Mouse (Mus musculus): ENCODE measurements at regions not wholly inside any gene's neighbourhood (a gene's known extent, or its start where the extent isn't known, plus 50 kb on each side); places are given as distances from the start of the nearest gene placed in this dataset.

- H3K4me3 ChIP-seq (ENCODE audit: low read depth, low read length) = no peak overlapping the region
- H3K4me1 ChIP-seq (ENCODE audit: control insufficient read depth, insufficient read depth, low read length) = no peaks in the 10 kb centered on the region
- 76% methylated on average over 5 of the region's 5 CpGs for whole genome bisulfite sequencing
- no peaks in the 10 kb centered on the region for H3K9me3 ChIP-seq (ENCODE audit: control insufficient read depth, low read length)
- no peaks in the 10 kb centered on the region for H3K36me3 ChIP-seq (ENCODE audit: control insufficient read depth, insufficient read depth, low read length)
- ATAC-seq (ENCODE audit: low read depth) = no peak; the same call in 1 of the 2 replicates
- no peaks in the 10 kb centered on the region for H3K27me3 ChIP-seq (ENCODE audit: control insufficient read depth, insufficient read depth, low read length)
- no peak overlapping the region for H3K4me2 ChIP-seq (ENCODE audit: low read depth, low read length)
- H3K27ac ChIP-seq (ENCODE audit: low read depth, low read length) = no peak overlapping the region
- H3K9ac ChIP-seq (replicated peaks; ENCODE audit: low read depth, low read length) = no peak overlapping the region
These were observed 290.8 kb upstream of the Alcam start for GRCm38 (mm10) chr16:52744720-52745119.

GRCm38 (mm10) chr16:52742166-52742565, 288.3 kb upstream of the Alcam start:
- 82% methylated on average over 3 of the region's 3 CpGs for WGBS
- H3K27me3 ChIP-seq (ENCODE audit: control insufficient read depth, insufficient read depth, low read length) = no peaks in the 10 kb centered on the region

GRCm38 (mm10) chr16:52726120-52726844, 272.4 kb upstream of the Alcam start:
- Histone ChIP-seq H3K27ac (ENCODE audit: low read depth, low read length) (no peak overlapping the region), H3K27me3 (ENCODE audit: control insufficient read depth, insufficient read depth, low read length) (no peaks in the 10 kb centered on the region), H3K4me2 (ENCODE audit: low read depth, low read length) (no peak overlapping the region), H3K4me3 (ENCODE audit: low read depth, low read length) (no peak overlapping the region), H3K4me1 (ENCODE audit: control insufficient read depth, insufficient read depth, low read length) (no peaks in the 10 kb centered on the region), H3K36me3 (ENCODE audit: control insufficient read depth, insufficient read depth, low read length) (no peaks in the 10 kb centered on the region), H3K9ac (replicated peaks; ENCODE audit: low read depth, low read length) (no peak overlapping the region), H3K9me3 (ENCODE audit: control insufficient read depth, low read length) (no peaks in the 10 kb centered on the region)
- 87% methylated on average over 3 of the region's 3 CpGs for WGBS
- no peak for ATAC-seq (ENCODE audit: low read depth)

More at GRCm38 (mm10) chr16:52742166-52742565, 288.3 kb upstream of the Alcam start:
- H3K4me2 ChIP-seq (ENCODE audit: low read depth, low read length) = no peak overlapping the region
- no peaks in the 10 kb centered on the region for H3K4me1 ChIP-seq (ENCODE audit: control insufficient read depth, insufficient read depth, low read length)
- no peaks in the 10 kb centered on the region for H3K36me3 ChIP-seq (ENCODE audit: control insufficient read depth, insufficient read depth, low read length)
- H3K27ac ChIP-seq (ENCODE audit: low read depth, low read length) = no peak overlapping the region
- H3K9me3 ChIP-seq (ENCODE audit: control insufficient read depth, low read length) = no peaks in the 10 kb centered on the region
- no peak overlapping the region for H3K4me3 ChIP-seq (ENCODE audit: low read depth, low read length)
- no peak overlapping the region for H3K9ac ChIP-seq (replicated peaks; ENCODE audit: low read depth, low read length)
- ATAC-seq (ENCODE audit: low read depth) = no peak

- 88% methylated on average over 1 of the region's 1 CpGs for WGBS
- no peak overlapping the region for H3K9ac ChIP-seq (replicated peaks; ENCODE audit: low read depth, low read length)
- no peaks in the 10 kb centered on the region for H3K4me1 ChIP-seq (ENCODE audit: control insufficient read depth, insufficient read depth, low read length)
- H3K27ac ChIP-seq (ENCODE audit: low read depth, low read length) = no peak overlapping the region
- H3K9me3 ChIP-seq (ENCODE audit: control insufficient read depth, low read length) = no peaks in the 10 kb centered on the region
- no peaks in the 10 kb centered on the region for H3K36me3 ChIP-seq (ENCODE audit: control insufficient read depth, insufficient read depth, low read length)
- no peak for ATAC-seq (ENCODE audit: low read depth)
- no peak overlapping the region for H3K4me2 ChIP-seq (ENCODE audit: low read depth, low read length)
- H3K4me3 ChIP-seq (ENCODE audit: low read depth, low read length) = no peak overlapping the region
- no peaks in the 10 kb centered on the region for H3K27me3 ChIP-seq (ENCODE audit: control insufficient read depth, insufficient read depth, low read length)
These were observed 264.5 kb upstream of the Alcam start for GRCm38 (mm10) chr16:52718231-52718932.

DNA sequence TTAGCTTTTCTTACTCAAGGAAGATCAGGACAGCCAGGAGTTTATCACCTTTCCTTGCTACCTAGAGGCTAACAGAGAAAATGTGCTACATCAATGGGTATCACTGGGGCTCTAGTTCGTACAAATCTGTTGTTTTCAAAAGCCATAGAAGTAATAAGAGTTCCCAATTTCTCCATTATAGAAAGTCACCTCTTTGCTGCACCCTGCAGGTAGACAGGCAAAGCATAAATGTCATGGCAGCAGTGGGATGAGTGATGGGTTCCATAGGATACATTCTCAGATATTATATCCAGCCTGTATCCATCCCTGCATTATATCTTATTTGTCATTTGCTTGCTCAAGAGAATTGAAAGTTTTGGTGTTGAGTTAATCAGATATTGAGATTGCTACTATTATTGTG, 236.4 kb upstream of the Alcam start:
- no peaks in the 10 kb centered on the region for H3K27me3 ChIP-seq (ENCODE audit: control insufficient read depth, insufficient read depth, low read length)
- no peaks in the 10 kb centered on the region for H3K4me1 ChIP-seq (ENCODE audit: control insufficient read depth, insufficient read depth, low read length)
- no peak overlapping the region for H3K4me2 ChIP-seq (ENCODE audit: low read depth, low read length)
- no peak for ATAC-seq (ENCODE audit: low read depth)
- no peak overlapping the region for H3K27ac ChIP-seq (ENCODE audit: low read depth, low read length)
- no peak overlapping the region for H3K9ac ChIP-seq (replicated peaks; ENCODE audit: low read depth, low read length)
- 90% methylated on average over 1 of the region's 1 CpGs for WGBS
- H3K36me3 ChIP-seq (ENCODE audit: control insufficient read depth, insufficient read depth, low read length) = no peaks in the 10 kb centered on the region
- H3K4me3 ChIP-seq (ENCODE audit: low read depth, low read length) = no peak overlapping the region
- H3K9me3 ChIP-seq (ENCODE audit: control insufficient read depth, low read length) = no peaks in the 10 kb centered on the region

- ATAC-seq (ENCODE audit: low read depth) = no peak
- Histone ChIP-seq H3K4me1 (ENCODE audit: control insufficient read depth, insufficient read depth, low read length) (no peaks in the 10 kb centered on the region), H3K9ac (replicated peaks; ENCODE audit: low read depth, low read length) (no peak overlapping the region), H3K9me3 (ENCODE audit: control insufficient read depth, low read length) (no peaks in the 10 kb centered on the region), H3K27ac (ENCODE audit: low read depth, low read length) (no peak overlapping the region), H3K36me3 (ENCODE audit: control insufficient read depth, insufficient read depth, low read length) (no peaks in the 10 kb centered on the region), H3K4me3 (ENCODE audit: low read depth, low read length) (no peak overlapping the region), H3K4me2 (ENCODE audit: low read depth, low read length) (no peak overlapping the region), H3K27me3 (ENCODE audit: control insufficient read depth, insufficient read depth, low read length) (no peaks in the 10 kb centered on the region)
These were observed 201.0 kb upstream of the Alcam start for GRCm38 (mm10) chr16:52654825-52655224.

Measured in neural tube, embryonic 14.5 days (tissue).